In the genomic region with DNA sequence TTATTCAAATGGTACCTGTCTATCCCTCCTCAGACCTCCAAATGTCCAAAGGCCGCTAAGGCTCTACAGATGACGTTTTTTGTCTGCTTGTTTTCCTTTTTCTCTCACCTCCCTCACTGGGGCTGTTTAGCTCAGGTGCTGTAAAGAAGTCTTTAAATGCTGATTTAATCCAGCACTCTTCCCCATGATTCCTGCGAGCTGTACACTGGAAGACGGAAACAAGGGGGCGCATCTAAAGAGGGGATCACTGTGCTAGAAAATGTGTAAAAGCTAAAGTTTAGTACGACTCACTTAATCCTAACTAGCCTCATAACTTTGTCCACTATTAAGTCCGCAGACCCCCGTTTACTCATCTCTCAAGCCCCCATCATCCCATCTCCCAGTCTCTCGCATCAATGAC, we compare ENCODE assay signal across 8 mouse cellular contexts. TPM values are rescaled to one million over a fixed set of nuclear protein-coding genes. Genes with fewer than 3 reads are reported as not detected.
DNase-seq lines count a peak whose midpoint lies in the region; ATAC-seq lines count a peak whose summit lies in the region.

No protein-coding gene starts in this region.

- WGBS in kidney, embryonic 14.5 days = 30% methylated on average over 9 of the region's 9 CpGs
- WGBS in hindbrain, embryonic 13.5 days = 23% methylated on average over 9 of the region's 9 CpGs

- H3K9ac ChIP-seq in kidney, embryonic 14.5 days (ENCODE audit: low read depth, low read length) = peak overlapping the region; percentile 51; the same call in 1 of the 2 replicates
- peak overlapping the region; percentile 74 for H3K9ac ChIP-seq in hindbrain, embryonic 13.5 days

- DNase-seq in kidney, postnatal 10 days = no peak
- peak; percentile 11 for DNase-seq in brain, adult 2 months (ENCODE audit: low read depth, low spot score)
- DNase-seq in adrenal gland, postnatal 25 days = no peak
- no peak for DNase-seq in gastrocnemius, adult 8-10 months (ENCODE audit: low spot score in 2 of 2)
- DNase-seq in ovary, postnatal 14 days (ENCODE audit: low spot score) = no peak

- H3K4me3 ChIP-seq in kidney, embryonic 14.5 days (ENCODE audit: low read length) = peak overlapping the region; percentile 50
- H3K4me3 ChIP-seq in hindbrain, embryonic 13.5 days = peak overlapping the region; percentile 49
- peak overlapping the region; percentile 92 for H3K4me3 ChIP-seq in megakaryocyte, embryonic 14.5 days (replicated peaks)

- no peaks in the 10 kb centered on the region for H3K4me1 ChIP-seq in kidney, embryonic 14.5 days (ENCODE audit: control insufficient read depth, insufficient read depth, low read length)
- no peaks in the 10 kb centered on the region for H3K4me1 ChIP-seq in hindbrain, embryonic 13.5 days (replicated peaks)
- H3K4me1 ChIP-seq in megakaryocyte, embryonic 14.5 days = no peaks in the 10 kb centered on the region

- peak overlapping the region; percentile 38 for H3K4me2 ChIP-seq in kidney, embryonic 14.5 days (replicated peaks; ENCODE audit: low read depth, low read length)
- peak overlapping the region; percentile 54 for H3K4me2 ChIP-seq in hindbrain, embryonic 13.5 days

- H3K9me3 ChIP-seq in kidney, embryonic 14.5 days (ENCODE audit: control insufficient read depth, low read length) = no peaks in the 10 kb centered on the region
- H3K9me3 ChIP-seq in hindbrain, embryonic 13.5 days = no peaks in the 10 kb centered on the region; the same call in 1 of the 2 replicates
- no peaks in the 10 kb centered on the region for H3K9me3 ChIP-seq in megakaryocyte, embryonic 14.5 days

- no peaks in the 10 kb centered on the region for H3K27me3 ChIP-seq in kidney, embryonic 14.5 days (ENCODE audit: control insufficient read depth, insufficient read depth, low read length)
- no peaks in the 10 kb centered on the region for H3K27me3 ChIP-seq in hindbrain, embryonic 13.5 days
- no peaks in the 10 kb centered on the region for H3K27me3 ChIP-seq in megakaryocyte, embryonic 14.5 days (replicated peaks)

- H3K36me3 ChIP-seq in kidney, embryonic 14.5 days (ENCODE audit: control insufficient read depth, insufficient read depth, low read length) = no peaks in the 10 kb centered on the region
- no peaks in the 10 kb centered on the region for H3K36me3 ChIP-seq in hindbrain, embryonic 13.5 days
- peaks cover 13% of the 10 kb centered on the region for H3K36me3 ChIP-seq in megakaryocyte, embryonic 14.5 days (replicated peaks; ENCODE audit: low read length)

- peak; percentile 57; the same call in 1 of the 2 replicates for ATAC-seq in kidney, embryonic 14.5 days (ENCODE audit: low FRiP score, low TSS enrichment)
- ATAC-seq in hindbrain, embryonic 13.5 days (ENCODE audit: low FRiP score) = peak; percentile 63

- no peak overlapping the region for H3K27ac ChIP-seq in kidney, embryonic 14.5 days (ENCODE audit: low read depth, low read length)
- peak overlapping the region; percentile 60; the same call in 1 of the 2 replicates for H3K27ac ChIP-seq in hindbrain, embryonic 13.5 days

RNA-seq across cellular contexts. Expression of a gene that starts 0.7 kb away (rescaled TPM):
- polyA plus RNA-seq in kidney, embryonic 14.5 days (2014; fragmentation: Nextera tagmentation; extraction: Ambion mirVana) = 5.2 TPM in 2 replicates
- 9.9 and 10.3 TPM in 2 replicates for polyA plus RNA-seq in hindbrain, embryonic 13.5 days (2015; fragmentation: Nextera tagmentation; extraction: Ambion mirVana)
- 0.06 TPM in 1 of 2 replicates, not detected in the other for polyA plus RNA-seq in megakaryocyte, embryonic 14.5 days (2012; ENCODE audit: insufficient read depth, low replicate concordance)
- total RNA-seq in adrenal gland, postnatal 25 days (2021) = 8.9 and 9.0 TPM in 2 replicates
- total RNA-seq in gastrocnemius, adult 8-10 months (2022) = 1 to 10 TPM; 1.2 to 1.3 (median 1.3) TPM

RNA-seq across cellular contexts. Expression of a gene that starts 6.7 kb away (rescaled TPM):
- not detected in 2 replicates for polyA plus RNA-seq in kidney, embryonic 14.5 days (2014; fragmentation: Nextera tagmentation; extraction: Ambion mirVana)
- polyA plus RNA-seq in hindbrain, embryonic 13.5 days (2015; fragmentation: Nextera tagmentation; extraction: Ambion mirVana) = not detected in 2 replicates
- not detected in 2 replicates for polyA plus RNA-seq in megakaryocyte, embryonic 14.5 days (2012; ENCODE audit: insufficient read depth, low replicate concordance)
- not detected in 2 replicates for total RNA-seq in adrenal gland, postnatal 25 days (2021)
- not detected for total RNA-seq in gastrocnemius, adult 8-10 months (2022)

RNA-seq across cellular contexts. Expression of a gene that starts 27.9 kb away (rescaled TPM):
- 0.79 and 1.5 TPM in 2 replicates for polyA plus RNA-seq in kidney, embryonic 14.5 days (2014; fragmentation: Nextera tagmentation; extraction: Ambion mirVana)
- 4.1 and 5.1 TPM in 2 replicates for polyA plus RNA-seq in hindbrain, embryonic 13.5 days (2015; fragmentation: Nextera tagmentation; extraction: Ambion mirVana)
- polyA plus RNA-seq in megakaryocyte, embryonic 14.5 days (2012; ENCODE audit: insufficient read depth, low replicate concordance) = not detected in 2 replicates
- total RNA-seq in adrenal gland, postnatal 25 days (2021) = 2.2 and 3.0 TPM in 2 replicates
- total RNA-seq in gastrocnemius, adult 8-10 months (2022) = under 1 TPM; 0.10 to 0.19 (median 0.16) TPM

RNA-seq across cellular contexts. Expression of a gene that starts 54.2 kb away (rescaled TPM):
- not detected in 2 replicates for polyA plus RNA-seq in kidney, embryonic 14.5 days (2014; fragmentation: Nextera tagmentation; extraction: Ambion mirVana)
- not detected in 2 replicates for polyA plus RNA-seq in hindbrain, embryonic 13.5 days (2015; fragmentation: Nextera tagmentation; extraction: Ambion mirVana)
- polyA plus RNA-seq in megakaryocyte, embryonic 14.5 days (2012; ENCODE audit: insufficient read depth, low replicate concordance) = not detected in 2 replicates
- total RNA-seq in adrenal gland, postnatal 25 days (2021) = not detected in 2 replicates
- not detected for total RNA-seq in gastrocnemius, adult 8-10 months (2022)
